Mouse (Mus musculus): ENCODE data around the gene Crb1.
A peak's percentile ranks its signal among the peaks of the same experiment; 100 is the strongest.
"Not testable (repeated sequence)": the region's sequence is repeated elsewhere in the genome, so short reads cannot be mapped to it uniquely, and the experiment has no call there.

Gene Crb1

GRCm38 (mm10) chr1:139328286-139328685 lies 48.6 kb downstream of the Crb1 start:
- DNase-seq, result no peak

- no peak for DNase-seq
Observed at GRCm38 (mm10) chr1:139325378-139325777, 51.5 kb downstream of the Crb1 start.

DNA sequence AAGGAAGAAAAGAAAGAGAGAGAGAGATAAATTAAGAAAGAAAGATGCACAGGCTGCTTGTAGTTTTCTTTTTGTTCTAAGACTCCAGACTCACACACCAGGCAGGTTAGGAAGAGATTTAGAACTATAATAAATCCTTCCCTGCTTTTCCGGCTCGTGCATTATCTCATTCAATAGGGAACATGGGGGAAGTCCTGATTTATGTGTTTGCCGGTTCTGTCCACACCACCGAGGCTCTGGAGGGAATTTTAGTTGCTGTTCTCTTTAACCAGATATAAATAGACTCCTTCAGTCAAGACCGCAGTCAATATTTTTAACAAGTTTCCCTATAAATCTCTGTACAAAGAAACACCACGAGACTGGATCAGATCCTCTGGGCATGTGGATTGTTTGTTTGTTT lies 57.1 kb downstream of the Crb1 start:
- DNase-seq, result peak; percentile 14

DNA sequence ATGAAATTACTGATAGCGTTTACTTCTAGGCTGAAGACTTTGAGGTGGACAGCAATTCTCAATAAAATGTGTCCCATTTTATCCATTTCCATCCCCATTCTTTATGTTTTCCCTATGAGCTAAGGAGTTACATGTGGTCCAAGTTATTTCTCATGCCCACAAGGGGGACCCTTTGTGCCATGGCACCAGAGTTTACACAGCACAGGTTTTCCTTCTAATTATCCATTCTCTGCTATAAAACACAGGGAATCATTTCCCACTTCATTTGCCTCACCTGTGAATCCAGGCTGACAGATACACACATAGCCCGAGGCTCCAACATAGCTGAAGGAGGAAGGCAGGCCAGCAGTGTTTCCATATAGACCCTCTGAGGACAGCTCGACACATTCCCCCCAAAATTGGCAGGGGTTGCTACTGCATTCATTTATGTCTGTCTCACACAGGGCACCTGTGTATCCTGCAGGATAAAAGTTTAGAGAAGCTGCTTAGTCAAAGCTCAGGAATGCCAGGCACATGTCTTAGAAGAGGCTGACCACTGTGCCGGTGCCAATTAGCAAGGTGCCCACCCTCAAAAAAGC lies 62.5 kb downstream of the Crb1 start:
- DNase-seq, result peak; percentile 47

- DNase-seq, result no peak
Observed at GRCm38 (mm10) chr1:139308915-139309314, 68.0 kb downstream of the Crb1 start.

DNA sequence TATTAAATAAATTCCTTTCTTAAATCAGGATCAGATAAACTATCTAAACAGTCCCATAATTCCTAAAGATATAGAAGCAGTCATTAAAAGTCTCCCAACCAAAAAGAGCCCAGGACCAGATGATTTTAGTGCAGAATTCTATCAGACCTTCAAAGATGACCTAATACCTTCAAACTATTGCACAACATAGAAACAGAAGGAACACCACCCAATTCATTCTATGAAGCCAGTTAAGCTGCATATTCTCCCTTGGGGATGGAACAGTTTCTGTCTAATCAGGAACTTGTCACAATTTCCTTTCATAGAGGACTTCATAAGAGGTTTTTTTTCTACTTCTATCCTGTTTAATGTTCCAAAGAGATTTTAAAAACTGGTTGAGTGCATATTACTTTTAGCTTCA lies 74.4 kb downstream of the Crb1 start:
- DNase-seq, result not testable (repeated sequence)

DNA sequence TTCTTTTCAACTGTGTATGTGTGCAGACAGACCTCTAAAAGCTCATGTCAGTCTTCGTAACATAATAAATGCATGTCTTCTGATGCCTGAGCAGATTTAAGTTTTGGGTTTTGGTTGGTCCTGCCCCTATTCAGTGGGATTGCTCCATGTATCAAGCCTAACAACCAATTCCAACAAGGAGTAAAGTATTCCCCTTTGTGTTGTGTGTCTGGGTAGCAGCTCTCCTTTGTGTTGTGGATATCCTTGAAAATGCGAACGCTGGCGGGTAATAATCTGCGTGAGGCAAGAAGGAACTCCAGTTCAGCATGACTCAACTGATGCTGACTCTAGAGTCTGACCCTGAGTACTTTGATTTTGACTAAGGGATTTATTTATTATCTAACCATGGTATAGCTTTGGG lies 75.1 kb downstream of the Crb1 start:
- no peak for DNase-seq

DNA sequence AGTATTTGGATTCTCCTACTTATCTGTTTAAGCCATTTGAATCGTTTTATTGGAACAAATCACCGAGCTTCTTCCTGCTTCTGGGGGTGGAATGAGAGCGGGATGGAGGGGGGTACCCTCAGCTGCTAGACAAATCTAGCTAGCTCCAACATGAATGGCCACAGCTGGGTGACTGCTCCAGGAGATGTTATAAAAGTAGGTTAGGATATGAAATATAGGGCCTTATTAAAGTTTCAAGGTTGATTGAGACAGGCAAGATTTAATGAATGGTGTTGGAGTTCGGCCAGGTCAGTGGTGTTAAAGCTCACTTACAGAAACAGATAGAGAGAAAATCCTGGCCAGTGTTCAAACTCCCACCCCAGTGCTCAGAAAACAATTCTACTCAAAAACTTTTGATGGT lies 84.9 kb downstream of the Crb1 start:
- no peak for DNase-seq

DNA sequence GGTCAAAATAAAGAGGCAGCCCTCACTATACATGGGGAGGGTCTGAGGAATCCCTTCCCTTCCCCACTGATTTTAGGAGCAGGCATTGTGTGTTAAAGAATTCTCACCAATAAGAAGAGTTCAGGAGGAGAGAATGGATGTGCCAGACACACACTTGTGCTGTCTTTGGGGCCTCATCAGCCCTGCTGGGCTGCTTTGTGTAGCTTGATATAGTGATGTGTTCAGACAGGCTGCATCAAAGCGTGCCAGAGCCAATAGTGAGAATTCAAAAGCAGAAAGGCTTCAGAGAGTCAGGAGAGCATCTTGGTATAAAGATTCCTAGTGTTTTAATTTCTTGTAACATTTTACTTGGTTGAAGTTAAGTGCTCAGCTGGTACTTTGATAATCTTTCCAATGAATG lies 85.3 kb downstream of the Crb1 start:
- DNase-seq, result no peak

GRCm38 (mm10) chr1:139276619-139277320 lies 100.1 kb downstream of the Crb1 start:
- DNase-seq, result no peak

- peak; percentile 61 for DNase-seq
Observed at GRCm38 (mm10) chr1:139267844-139268243, 109.1 kb downstream of the Crb1 start.

DNA sequence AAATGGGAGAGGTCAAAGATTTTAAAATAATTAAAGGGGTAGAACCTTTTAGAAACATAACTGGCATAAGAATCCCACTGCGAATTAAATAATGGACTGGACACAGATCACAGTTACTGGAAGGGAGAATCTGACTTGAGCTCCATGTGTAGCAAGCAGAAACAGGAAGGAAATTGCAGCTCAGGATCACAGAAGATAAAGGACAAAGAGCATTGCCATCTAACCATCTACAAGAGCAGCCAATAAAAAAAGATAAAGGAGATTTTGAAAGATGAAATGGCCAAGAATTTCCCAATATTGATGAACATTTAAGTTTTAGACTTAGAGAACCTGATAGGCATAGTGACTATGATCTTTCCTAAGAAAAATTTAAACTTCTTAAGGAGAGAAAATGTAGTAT lies 112.7 kb downstream of the Crb1 start:
- DNase-seq, result no peak

DNA sequence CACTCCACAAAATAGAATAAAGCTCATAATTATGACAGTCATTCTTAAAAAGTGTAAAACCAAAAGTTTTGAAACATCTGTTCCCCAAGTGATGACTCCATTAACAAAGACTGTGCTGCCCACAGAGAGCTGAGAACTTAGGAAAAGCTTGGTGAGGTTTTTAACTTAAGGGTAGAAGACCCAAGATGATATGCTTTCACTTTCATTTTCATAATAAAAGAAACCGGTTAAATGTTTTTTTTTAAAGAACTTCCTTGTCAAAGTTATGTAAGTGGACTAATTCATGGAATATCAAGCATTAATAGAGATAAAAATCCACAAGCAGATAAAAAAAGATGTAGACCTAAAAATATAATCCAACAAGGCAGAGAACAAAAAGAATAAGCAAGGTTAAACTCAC lies 113.7 kb downstream of the Crb1 start:
- DNase-seq, result no peak

DNA sequence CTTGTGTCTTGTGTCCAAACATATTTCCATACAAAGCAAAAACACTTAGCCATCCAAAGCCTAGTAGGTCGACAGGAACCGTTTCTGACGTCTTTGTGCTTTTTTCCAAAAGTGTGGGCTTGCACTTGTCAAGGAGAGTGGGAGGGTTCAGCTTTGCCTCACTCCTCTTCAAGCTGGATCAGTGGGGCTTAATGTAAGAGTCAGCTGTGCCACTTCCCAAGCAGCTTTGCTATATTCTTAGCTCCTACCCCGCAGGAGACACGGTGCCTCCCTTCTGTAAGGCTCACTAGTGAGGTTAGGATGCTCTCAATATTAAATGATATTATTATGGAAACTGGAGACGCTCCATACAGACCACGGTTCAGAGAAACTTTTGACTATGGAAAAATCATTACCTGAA lies 121.3 kb downstream of the Crb1 start:
- DNase-seq, result no peak

GRCm38 (mm10) chr1:139252041-139252440 lies 124.9 kb downstream of the Crb1 start:
- DNase-seq, result no peak

GRCm38 (mm10) chr1:139249159-139249558 lies 127.7 kb downstream of the Crb1 start:
- no peak for DNase-seq

DNA sequence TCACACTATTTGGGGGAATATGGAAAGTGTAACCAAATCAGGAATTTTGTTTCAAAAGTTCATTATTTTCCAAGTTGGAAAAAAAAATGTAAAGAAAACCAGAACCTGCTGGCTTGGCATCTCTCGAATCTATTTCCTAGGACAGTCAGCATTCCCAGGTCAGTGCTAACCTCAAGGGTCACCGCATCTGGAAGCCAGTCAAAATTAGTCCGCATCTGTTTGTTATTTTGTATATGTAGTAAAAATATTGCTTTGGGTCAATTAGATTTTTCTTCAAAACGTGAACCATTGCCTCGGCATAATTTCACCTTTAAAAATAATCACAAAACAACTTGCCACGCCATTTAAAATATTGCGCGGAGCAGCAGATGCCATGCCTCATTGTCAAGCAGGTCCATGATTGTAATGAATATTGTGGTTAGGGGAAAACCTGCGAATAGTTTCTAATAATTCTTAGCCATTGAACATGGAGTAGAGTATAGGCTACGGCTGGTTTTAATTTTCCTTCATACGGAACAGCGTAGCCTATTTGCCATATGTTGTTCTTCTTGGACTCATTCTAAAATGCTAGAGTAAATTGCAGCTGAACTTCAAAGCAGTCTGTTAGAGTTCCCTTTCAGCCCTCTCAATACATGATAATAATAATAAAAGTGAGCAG lies 130.0 kb downstream of the Crb1 start:
- DNase-seq, result no peak

GRCm38 (mm10) chr1:139236794-139237193 lies 140.1 kb downstream of the Crb1 start:
- DNase-seq, result no peak

DNA sequence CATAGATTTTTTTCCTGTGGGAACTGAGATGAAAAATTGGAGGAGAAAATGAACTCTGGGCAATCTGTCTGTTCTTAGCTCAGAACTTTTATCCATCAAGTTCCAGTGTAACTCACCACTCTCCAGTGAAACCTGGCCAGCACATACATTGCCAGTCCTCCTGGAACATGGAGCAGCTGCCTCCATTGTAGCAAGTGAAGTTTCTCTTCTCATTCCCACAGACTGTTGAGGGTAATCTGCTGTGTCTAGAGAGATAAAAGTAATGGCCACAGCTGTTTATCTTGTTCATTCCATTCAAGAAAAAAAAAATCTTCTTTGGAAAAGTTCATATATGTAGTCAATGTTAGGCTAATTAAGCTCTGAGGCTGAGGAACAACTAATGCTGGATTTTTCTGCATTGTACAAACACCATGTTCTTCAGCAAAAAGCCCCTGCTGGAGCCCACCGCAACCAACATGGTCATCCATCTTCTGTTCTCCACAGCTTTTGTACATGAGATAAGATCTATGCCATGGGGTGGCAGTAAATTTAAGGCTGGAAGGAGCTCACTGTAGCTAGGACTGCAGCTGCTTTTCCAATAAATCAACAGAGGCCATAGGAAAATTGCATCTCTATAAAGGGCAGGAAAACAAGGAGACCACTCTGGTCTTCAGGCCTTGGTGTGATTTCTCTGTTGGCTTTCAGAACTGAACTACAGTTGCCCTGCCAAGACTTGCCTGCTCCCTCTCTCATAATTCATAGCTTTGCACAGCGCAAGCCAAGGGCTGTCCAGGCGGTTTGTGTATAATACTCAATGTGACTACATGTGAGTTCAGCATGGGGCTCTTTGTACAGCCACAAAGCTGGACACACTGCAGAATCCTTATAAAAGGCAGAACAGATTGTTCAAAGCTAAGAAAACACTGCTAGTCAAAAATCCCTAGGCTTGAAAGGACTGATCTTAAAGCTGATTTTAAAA lies 142.0 kb downstream of the Crb1 start:
- DNase-seq, result peak; percentile 60

DNA sequence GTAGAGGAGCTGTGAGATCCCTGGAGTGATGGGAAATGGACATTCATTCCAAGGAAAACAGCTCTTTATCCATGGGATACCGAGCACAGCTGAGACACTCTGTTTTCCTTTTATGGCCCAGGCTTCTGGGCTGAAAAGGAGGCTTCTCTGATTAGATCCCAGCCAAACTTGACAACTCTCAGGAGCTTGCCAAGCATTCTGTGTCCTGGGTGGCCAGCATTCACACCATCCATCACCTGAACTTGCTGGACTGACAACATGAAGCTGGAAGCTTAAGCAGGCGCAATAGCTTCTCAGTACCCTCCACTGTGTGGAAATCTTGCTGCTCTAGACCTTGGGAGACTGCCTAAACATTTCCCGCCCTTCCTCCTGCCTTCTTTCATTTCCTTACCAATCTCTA lies 144.3 kb downstream of the Crb1 start:
- no peak for DNase-seq

- no peak for DNase-seq
Observed at GRCm38 (mm10) chr1:139224309-139224949, 152.5 kb downstream of the Crb1 start.

DNA sequence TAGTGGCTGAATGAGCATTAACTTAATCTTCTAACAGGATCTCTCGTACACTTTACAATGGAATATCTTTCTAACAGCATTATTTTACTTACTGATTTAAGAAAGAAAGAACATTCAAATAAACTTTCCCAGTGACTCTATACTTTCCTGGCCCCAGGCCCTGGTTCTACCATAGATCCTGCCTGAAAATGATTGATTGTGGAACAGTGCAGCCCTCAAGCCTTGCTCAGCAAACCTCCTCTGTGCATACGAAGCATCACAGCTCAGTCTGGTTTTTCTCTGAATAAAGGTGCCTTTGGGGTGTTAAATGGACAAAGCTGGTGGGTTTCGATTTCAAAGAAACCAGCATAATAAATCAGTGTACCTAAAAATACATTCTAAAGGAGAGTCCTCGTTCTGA lies 153.1 kb downstream of the Crb1 start:
- DNase-seq, result no peak

DNA sequence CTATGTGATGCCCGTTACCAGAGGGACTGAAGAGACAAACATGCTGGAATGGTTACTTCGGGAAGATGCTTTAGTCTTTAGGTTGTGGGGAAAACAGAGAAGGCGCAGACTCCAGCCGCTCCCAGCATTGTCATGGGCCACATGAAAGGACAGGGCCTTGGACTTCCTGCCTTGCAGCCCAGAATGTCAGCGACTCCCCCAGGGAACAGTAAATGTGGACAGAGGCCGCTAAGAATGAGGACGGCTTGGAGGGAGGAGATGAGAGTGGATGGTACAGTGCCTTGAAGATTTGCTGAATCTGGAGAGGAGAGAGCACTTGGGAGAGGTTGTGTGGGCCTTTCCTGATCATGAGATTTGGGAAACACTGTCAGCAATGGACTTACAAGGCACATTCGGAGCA lies 161.6 kb downstream of the Crb1 start:
- peak; percentile 27 for DNase-seq
